Mouse (Mus musculus): Measurements from ENCODE around the gene Acot7.
A peak's percentile ranks its signal among the peaks of the same experiment; 100 is the strongest.

Acot7 gene

DNA sequence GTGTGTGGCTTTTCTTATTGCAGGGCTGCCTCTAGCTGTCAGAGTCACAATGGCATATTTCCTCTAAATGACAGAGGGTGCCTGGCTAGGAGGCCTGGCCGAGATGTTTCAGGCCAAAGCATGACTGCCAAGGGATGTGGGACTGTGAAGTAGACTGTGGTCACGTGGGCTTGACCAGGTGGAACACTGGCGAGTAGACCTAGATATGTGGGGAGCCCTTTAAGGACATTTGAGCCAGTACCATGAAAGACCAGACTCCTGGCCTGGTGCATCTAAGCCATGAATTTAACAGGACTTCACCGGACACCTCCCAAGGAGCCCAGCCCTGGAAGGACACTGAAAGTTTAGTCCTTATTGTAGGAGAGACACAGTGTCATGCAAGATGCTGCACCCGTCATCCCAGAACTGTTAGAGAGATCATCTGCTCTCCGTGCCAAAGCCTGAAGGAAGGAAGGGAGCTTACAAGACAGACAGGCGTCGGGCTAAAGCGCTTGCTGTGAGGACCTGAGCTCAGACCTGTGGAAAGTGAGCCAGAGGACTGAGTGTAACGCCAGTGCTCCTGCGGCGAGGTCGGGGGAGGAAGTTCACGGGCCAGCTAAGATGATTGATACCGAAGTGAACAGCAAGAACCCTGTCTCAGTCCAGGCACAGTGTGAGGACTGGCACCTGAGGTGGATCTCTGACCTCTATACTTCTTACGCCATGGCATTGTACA is 2.2 kb downstream of the Acot7 start:
- peak; percentile 93 for DNase-seq (ENCODE audit: low read depth, low spot score)

DNA sequence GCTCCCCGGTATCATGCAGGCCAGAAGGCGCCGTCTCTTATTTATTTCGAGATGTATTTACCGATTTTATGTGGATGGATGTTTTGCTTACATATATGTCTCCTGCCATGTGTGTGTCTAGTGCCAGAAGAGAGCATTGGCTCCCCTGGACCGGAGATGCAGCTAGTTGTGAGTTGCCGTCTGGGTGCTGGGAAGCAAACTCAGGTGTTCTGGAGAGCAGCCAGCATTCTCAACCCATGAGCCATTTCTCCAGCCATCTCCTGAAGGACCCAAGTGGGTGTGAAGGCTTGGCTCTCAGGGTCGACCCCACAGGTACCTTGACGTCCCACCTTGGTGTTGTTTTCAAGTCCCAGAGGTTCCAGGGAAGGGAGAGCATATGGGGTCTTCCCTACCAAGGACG is 4.3 kb downstream of the Acot7 start:
- DNase-seq (ENCODE audit: low read depth, low spot score): no peak

- DNase-seq (ENCODE audit: low read depth, low spot score): peak; percentile 87
Measured at GRCm38 (mm10) chr4:152184353-152185035, 6.6 kb downstream of the Acot7 start.

DNA sequence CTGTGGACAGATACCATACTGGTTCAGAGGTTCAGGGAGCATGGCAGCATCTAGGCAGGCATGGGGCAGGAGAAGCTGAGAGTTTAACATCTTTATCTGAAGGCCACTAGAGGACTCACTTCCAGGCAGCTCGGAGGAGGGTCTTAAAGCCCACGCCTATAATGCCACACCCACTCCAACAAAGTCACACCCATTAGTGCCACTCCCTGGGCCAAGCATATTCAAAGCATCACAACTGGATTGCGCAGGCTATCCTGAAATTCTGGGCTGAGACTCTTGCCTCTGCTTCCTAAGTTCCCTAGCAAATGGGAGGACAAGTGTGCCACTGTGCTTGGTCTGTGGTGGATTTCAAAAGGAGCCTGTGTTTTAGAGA is 7.2 kb downstream of the Acot7 start:
- DNase-seq (ENCODE audit: low read depth, low spot score): peak; percentile 85

- no peak for DNase-seq (ENCODE audit: low read depth, low spot score)
Measured at GRCm38 (mm10) chr4:152185510-152186204, 7.7 kb downstream of the Acot7 start.

- DNase-seq (ENCODE audit: low read depth, low spot score): peak; percentile 50
Measured at GRCm38 (mm10) chr4:152186205-152187082, 8.5 kb downstream of the Acot7 start.

- no peak for DNase-seq (ENCODE audit: low read depth, low spot score)
Measured at GRCm38 (mm10) chr4:152187142-152187541, 9.2 kb downstream of the Acot7 start.

DNA sequence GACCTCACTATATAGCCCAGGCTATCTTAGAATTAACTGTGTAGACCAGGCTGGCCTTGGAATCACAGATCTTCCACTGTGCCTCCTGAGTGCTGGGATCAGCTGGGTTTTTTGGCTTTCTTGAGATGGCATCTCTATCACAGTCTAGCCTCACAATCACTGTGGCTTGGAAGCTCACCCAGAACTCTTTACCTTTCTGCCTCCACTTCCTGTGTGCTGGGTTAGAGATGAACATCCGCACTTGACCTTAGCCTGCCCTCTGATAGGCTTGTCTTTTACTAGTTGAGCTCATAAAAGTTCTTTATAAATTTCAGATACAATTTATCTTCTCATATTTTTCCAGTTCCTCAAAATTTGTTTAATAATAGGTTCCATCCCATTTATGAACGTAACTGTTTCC is 10.7 kb downstream of the Acot7 start:
- no peak for DNase-seq (ENCODE audit: low read depth, low spot score)

DNA sequence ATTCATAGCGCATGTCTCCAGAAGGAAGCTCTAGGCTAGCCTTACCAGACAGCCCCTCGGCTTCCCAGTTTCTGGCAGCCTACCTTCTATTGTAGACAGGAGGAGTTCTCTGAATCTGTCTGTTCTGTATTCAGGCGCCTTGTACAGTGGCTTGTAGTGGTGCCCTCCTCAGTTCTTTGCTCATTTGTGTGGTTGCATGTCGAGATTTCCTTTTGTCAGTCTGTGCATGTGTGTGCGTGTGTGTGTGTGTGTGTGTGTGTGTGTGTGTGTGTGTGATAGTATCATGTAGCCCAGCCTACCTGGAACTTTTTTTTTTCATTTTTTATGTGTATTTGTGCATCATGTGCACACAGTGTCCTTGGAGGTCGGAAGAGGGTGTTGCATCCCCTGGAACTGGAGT is 11.1 kb downstream of the Acot7 start:
- DNase-seq (ENCODE audit: low read depth, low spot score): no peak

DNA sequence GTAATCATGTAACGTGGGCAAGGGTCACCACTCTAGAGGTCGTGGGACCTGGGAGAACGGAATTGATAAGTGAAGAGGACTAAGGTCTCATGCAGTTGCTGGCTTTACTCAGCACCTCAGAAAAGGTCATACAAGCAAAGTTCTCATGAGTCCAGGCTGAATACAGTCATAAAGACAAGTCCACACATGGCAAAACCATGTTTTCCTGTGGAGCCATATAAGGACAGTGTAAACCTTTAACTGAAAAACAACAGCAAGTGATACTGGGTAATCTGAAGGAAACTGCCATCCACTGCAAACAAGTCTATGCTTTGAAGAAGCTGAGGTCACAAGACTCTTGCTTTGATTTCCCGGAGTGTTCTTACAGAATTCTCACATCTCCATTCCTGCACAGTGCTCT is 11.8 kb downstream of the Acot7 start:
- no peak for DNase-seq (ENCODE audit: low read depth, low spot score)

GRCm38 (mm10) chr4:152190096-152190653 is 12.2 kb downstream of the Acot7 start:
- peak; percentile 76 for DNase-seq (ENCODE audit: low read depth, low spot score)

DNA sequence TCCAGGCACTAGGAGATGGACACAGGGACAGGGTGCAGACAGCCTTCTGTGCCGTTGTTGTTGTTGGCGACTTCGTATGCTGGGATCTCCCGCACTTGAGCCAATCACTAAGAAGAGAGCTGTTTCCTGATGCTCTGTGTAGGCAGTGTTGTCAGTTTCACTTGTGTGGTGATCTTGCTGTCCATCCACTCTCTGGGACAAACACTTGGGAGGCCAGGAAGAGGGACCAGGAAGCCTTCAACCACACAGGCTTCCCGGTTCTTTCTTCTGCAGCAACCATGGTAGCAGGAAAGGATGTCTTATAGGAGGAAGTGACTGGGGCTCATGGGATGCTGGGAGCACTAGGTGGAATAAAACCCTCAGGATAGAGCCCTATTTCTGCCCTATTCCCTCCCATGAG is 12.8 kb downstream of the Acot7 start:
- no peak for DNase-seq (ENCODE audit: low read depth, low spot score)

DNA sequence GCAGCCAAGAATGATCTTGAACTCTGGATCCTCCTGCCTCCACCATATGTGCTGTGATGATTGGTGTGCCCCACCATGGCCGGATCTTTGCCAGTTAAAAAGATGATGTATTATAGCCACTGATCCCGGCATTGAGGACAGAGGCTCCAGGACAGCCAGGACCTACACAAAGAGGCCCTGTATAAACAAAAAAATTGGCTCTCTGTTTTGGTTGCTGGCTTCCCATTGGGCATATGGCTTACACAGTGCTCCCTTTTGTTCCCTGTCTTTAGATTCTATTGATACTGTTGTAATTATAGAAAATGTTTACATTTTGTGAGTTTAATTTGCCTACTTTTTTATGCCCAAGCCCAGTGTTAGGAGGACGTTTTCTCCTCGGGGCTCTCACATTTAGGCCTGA is 14.6 kb downstream of the Acot7 start:
- DNase-seq (ENCODE audit: low read depth, low spot score): peak; percentile 84

- DNase-seq (ENCODE audit: low read depth, low spot score): no peak
Measured at GRCm38 (mm10) chr4:152194476-152195175, 16.7 kb downstream of the Acot7 start.

GRCm38 (mm10) chr4:152196276-152196675 is 18.3 kb downstream of the Acot7 start:
- no peak for DNase-seq (ENCODE audit: low read depth, low spot score)

DNA sequence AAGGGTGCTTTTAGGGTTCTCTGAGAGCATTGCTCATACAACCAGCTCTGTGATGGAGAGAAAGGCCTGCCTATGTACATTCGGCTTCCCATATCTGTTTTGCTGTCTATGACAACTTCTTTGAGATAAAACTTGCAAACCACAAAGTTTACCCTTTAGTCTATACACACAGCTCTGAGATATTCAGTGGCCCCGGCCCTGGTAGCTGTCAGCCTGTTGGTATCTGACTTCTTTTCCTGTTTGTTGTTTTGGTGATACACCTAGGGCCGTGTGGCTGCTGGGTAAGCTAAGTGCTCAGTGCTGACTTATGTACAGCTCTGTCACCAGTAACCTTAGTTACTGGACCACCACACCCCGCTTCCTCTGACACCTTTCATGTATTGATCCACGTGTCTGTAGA is 19.6 kb downstream of the Acot7 start:
- DNase-seq (ENCODE audit: low read depth, low spot score): no peak

DNA sequence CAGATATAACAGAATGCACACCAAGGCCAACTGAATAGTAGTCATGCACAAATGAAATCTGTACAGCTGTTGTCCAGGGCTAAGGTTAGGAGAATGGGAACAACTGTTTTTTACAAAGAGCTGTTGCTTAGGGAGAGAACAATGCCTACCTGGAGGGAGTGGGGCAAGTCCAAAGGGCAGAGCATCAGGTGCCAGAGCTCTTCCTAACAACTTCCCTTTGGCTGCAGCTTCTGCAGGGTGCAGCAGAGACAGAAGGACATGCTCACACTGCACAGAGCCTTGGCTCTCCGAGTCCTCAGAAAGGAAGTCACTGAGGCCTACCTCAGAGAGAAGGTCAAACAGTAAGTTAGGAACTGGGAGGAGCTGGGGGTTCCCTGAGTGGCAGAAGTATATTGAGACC is 21.7 kb downstream of the Acot7 start:
- DNase-seq (ENCODE audit: low read depth, low spot score): no peak

GRCm38 (mm10) chr4:152201492-152201891 is 23.6 kb downstream of the Acot7 start:
- no peak for DNase-seq (ENCODE audit: low read depth, low spot score)

- DNase-seq (ENCODE audit: low read depth, low spot score): no peak
Measured at GRCm38 (mm10) chr4:152202418-152202817, 24.5 kb downstream of the Acot7 start.

GRCm38 (mm10) chr4:152202905-152203304 is 25.0 kb downstream of the Acot7 start:
- DNase-seq (ENCODE audit: low read depth, low spot score): peak; percentile 85

GRCm38 (mm10) chr4:152204663-152205062 is 26.7 kb downstream of the Acot7 start:
- DNase-seq (ENCODE audit: low read depth, low spot score): no peak
